Mouse (Mus musculus) adrenal gland, postnatal 14 days (tissue): ENCODE results near the gene Gnb5. TPM values are rescaled to one million over a fixed set of nuclear protein-coding genes. Genes with fewer than 3 reads are reported as not detected.

ENCODE experiments used
- DNase-seq: peaks from one replicate; pipeline ENCODE4 v3.0.0; 2021; ENCODE audit warnings: mixed read lengths
- total RNA-seq: library from RNA; stranded (reverse); gene quantifications from 2 replicates; pipeline ENCODE4 v1.2.3, GENCODE M21; 2021

The Gnb5 gene
- total RNA-seq, 1 experiment from 2014 or later, result 32.6 TPM

DNA sequence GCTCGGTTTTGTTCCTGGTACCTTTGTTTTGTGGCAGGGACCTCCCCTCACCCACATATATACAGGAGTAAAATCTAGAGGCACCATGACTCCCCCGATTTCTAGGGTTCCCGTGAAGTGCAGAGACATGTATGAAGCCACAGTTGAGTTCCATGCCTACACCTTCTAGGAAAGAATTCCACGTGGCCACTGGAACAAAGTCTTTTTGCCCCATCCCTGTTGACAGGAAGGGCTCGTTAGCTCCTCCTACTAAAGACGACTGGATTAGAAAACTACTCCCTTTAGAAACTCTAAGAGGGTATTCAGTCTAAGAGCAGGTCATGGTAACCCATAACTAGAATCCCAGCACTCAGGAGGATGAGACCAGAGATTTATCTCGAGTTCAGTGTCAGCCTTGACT lies 1.8 kb upstream of the Gnb5 start:
- no peak for DNase-seq

DNA sequence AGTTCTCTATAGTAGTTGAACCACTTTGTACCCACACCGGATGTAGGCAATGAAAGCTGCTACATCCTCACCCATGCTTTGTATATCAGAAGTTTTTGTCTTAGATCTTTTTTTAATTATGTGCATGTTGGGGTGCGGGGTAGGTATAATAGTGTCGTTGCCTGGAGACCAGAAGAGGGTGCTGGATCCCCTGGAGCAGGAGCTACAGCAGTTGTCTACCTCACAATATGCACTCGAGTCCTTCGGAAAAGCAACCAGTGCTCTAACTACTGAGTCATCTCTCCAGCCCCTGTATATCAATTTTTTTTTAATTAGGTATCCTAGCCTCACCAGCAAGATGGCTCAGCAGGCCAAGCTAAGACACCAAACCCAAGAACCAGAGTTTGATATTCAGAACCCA lies 927 bp downstream of the Gnb5 start:
- DNase-seq, result no peak

DNA sequence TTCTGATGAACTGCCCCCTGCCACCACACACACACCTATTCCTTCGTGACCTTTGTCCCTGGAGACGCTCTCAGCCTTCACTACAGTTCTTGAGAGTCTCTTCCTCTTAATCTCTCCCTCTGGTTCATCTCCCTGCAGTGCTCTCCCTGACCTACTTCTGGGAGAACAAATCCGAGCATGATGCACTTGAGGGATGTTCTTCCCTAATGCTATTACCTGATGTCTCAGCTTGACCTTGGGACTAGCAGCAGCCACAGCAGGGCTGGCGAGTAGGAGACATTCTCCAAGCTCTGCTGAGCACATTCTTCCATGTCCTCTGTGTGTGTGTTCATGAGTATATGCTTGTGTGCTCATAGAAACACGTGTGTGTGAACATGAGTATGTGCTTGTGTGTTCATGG lies 2.5 kb downstream of the Gnb5 start:
- DNase-seq, result no peak

DNA sequence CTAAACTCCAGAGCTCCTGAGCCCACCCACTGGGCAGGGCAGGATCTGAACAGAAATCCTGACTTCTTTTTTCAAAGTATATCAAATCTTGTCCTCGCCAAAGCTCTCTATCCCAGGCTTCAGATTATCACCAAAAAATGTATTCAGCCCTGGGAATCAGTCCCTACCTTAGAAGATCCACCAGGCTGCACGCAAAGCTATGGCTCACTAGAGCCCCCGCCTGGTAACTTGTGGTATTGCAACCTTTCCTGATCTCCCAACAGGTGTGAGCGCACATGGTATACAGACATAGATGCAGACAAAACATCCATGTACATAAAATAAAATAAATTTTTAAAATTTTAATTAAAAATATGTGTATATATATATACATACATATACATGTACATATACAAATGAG lies 5.9 kb downstream of the Gnb5 start:
- peak; percentile 83 for DNase-seq

DNA sequence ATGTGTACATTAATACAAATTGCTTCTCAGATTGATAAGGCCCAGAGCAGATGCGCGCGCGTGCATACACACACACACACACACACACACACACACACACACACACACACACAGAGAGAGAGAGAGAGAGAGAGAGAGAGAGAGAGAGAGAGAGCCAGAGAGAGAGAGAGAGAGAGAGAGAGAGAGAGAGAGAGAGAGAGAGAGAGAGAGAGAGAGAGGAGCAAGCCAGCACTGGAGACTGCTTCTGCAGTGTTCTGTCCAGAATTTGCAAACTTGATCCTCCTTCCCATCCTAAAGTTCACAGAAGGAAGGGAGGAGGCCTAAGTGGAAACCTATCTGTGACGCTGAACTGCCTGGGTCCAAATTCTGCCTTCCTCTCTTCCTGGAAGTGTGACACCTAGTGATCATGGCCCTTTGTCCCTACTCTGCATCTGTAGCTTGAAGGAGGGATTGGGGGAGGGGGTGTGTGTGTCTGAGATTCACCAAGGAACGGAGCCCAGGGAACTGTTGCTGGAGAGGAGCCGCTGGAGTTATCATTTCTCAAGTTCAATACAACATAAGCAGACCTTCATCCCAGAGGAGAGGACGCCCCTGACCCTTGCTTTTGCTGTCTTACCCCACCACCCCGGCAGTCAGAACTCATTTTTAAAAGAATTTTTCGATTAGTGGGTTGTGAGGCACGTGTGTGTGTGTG lies 7.2 kb downstream of the Gnb5 start:
- DNase-seq, result no peak

DNA sequence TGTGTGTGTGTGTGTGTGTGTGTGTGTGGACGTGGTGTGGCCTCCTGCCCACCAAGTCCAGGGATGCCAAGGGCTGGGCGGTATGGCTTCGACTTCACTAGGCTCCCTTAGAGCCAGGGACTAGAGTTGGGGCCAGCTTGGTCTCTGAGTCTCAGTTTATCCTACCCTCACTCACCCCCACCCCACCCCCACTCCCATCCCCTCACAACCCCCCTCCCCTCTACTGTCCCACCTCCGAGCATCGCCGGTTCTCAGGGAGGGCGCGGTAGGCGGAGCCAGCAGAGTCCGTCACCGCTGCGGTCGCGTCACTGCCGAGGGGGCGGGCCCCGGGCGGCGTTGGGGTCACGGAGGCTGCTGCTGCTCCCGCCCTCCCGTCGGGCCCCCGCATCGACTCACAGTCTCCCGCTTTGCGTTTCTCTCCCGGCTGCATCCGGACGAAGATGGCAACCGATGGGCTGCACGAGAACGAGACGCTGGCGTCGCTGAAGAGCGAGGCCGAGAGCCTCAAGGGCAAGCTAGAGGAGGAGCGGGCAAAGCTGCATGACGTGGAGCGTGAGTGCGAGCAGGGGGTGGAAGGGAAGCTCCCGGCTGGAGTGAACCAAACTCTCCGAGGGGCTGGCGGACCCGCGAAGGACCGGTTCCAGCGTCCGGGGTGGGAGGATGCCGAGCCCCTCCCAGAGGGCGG lies 7.9 kb downstream of the Gnb5 start:
- peak; percentile 90 for DNase-seq

DNA sequence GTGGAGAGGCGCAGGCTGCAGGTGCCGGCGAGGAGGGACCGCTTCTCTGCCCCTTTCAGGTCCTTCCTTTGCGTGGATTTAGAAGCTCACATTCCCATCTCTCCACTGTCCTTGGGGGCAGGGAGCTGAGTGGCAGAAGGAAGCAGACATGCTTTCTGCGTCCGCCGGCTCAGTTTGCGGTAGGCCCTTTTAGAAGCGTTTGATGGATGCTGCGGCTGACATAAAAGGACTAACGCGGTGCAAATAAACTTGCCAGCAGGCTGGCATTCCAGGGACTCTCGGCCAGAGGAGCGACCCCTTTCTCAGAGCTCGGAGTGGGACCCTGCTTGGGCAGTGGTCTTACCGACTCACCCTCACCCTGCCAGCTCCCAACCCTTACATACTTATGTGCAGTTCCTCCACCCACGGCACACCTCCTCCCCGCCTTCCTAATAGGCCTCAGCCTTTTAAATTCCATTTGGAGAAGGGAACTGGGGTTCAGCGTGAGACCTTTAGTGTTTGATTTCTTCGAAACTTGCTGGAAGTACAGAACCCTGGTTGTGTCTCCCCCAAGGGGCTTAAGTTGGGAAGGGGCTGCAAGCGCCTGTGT lies 8.5 kb downstream of the Gnb5 start:
- DNase-seq, result no peak

DNA sequence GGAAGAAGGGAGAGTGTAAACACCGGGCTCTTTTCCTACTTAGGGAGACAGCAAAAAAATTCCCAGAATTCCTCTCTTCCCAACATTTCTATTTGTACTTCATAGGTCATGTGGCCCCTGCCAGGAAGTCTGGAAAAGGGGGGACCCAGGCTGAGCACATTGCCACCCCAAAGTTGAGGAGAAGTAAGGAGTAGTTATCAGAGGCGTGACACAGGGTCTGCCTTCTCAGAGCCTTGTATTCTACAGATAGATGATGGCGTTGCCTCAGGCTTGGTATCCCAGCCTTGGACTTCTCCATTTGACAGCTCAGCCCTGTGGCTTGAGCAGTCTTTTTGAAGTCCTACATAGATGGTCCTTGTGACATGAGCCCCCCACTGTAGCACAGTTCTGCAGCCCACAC lies 9.2 kb downstream of the Gnb5 start:
- DNase-seq, result no peak

DNA sequence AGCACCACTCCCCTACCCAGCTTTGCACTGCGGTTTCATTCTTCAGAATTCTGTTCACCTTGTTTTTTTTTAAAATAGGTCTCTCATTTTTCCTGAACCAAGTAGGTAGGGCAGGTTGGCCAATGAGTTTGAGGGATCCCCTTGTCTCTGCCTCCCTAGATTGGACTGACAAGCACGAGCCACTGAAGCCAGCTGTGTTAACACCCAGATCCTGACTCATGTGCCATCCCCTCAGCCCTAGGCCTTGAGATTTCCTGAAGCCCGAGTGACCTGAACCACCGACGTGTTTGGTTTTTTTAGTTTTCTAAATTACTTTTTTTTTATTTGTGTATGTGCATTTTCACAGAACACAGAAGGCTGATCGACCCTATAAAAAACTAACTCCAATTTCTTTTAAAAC lies 10.7 kb downstream of the Gnb5 start:
- DNase-seq, result peak; percentile 51

DNA sequence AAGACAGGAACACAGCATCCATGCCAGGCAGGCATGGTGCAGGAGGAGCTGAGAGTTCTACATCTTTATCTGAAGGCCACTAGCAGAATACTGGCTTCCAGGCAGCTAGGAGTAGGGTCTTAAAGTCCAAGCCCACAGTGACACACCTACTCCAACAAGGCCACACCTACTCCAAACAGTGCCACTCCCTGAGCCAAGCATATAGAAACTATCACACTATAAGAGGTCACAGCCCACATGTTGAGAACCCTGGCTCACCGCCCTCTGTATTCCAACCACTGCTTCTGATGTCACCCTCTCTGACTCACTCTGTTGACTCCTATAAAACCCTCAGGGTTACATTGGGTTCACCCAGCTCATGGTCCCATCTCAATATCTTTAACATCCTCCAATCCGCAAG lies 12.1 kb downstream of the Gnb5 start:
- DNase-seq, result peak; percentile 53

DNA sequence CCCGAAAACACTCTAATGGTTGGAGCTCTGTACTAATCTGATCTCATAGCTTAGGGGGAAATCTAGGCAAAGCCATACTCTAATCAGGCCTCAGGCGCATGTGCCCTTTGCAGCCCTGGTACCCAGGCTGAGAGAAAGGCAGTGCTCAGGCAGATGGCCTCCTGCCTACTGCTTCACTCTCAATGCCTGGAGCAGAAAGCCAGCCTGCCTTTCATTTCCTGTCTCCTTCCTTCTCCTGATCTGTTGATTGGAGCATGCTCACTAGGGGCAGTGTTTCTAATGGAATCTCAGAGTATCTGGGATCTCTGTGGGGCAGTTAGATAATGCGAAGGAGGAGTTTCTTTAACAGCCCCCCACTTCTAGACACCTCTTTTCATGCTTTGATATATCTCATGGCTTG lies 13.3 kb downstream of the Gnb5 start:
- DNase-seq, result peak; percentile 30

DNA sequence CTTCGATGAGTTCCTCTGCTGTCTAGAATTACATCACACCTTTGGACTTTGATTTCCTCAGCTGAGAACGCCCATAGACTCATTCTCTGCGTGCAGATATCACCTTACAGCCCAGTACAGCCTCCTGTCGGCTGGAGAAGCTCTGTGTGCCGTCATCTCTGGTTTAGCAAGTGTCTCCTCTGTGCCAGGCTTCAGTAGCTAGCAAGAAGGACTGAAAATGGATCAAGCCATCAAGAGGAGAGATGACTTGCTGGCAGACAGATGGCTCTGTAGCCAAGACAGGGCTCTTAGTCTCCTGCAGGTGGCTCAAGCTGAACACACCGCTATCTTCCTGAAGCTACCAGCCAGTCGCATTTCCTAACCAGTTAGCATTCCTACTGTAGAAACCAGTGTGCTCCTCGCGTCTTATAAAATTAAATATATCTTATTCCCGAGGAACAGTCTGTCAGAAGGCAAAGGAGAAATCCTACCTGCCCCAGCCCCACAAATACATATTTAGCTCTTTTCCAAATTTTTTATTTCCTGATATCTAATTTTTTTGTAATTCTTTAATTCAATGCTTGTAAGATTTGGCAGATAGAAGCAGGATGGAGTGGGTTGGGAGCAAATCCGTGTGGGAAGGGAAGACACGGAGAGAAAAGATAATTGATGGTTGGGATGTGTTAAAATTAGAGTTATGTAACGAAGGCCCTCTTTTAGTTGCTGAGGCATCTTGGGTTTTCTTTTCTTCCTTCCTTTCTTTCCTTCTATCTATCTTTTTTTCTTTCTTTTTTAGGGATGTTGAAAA lies 16.2 kb downstream of the Gnb5 start:
- no peak for DNase-seq

DNA sequence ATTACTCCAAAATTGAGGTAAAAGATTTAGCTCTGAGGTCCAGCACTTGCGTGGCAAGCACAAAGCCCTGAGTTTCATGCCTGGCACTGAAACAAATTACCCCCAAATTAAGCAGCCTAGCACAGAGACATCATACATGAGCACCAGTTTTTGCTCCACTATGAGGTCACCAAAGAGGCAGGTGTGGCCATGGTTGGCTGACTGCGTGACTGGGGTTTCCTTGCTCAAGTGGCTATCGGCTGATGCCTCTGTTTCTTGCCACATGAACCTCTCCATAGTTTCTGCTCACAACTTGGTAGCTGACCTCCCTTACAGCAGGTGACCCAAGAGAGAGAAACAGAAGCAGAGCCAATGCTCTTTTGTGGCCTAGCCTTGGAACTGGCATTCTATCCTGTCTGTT lies 22.0 kb downstream of the Gnb5 start:
- DNase-seq, result no peak

DNA sequence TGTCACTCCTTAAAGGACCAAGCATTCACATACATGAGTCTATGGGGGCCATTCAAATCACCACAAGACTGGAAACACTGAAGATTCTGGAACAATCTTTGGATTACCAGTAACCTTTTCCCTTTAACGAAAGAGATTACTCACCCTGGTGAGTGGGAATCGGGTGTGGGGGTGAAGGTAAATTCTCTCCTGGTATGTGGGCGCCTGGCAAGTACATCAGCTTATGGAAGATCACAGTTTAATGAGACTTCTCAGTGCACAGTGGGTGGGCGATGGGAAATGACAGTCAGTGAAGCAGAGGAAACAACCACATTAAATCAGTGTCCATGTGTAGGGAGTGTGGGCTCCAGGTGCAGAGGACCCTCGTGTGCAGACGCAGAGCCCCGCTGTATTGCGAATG lies 24.7 kb downstream of the Gnb5 start:
- DNase-seq, result no peak

DNA sequence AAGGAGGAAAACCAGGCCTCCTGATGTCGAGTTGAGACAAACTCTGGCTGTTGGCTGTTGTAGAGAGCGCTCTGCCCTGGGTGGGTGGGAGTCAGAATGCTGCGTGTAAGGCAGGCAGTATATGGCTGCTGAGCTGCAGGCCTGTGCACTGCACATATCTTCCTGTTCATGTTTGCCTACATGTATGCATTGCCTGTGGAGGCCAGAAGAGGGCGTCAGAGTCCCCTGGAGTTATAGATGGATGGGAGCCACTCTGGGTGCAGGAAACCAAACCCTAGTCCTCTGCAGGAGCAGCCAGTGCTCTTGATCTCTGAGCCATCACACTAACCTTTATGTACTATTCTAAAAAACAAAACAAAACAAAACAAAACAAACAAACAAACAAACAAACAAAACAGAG lies 28.4 kb downstream of the Gnb5 start:
- DNase-seq, result no peak

DNA sequence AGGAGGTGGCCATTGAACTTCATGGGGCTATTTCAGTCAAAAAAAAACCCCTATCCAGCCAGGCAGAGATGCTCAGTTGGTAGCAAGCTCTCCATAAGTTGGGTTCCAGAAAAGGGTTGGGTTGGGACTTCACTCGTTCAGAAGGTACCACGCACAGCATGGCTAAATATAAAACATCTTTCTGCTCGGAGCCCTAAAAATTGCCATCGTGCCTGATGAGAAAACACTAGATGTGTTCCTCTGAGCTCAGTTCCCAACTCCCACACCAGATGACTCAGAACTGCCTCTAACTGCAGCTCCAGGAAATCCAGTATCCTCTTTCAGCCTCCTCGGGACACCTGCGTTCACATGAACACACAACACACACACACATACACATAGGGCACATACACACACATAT lies 31.9 kb downstream of the Gnb5 start:
- DNase-seq, result no peak

DNA sequence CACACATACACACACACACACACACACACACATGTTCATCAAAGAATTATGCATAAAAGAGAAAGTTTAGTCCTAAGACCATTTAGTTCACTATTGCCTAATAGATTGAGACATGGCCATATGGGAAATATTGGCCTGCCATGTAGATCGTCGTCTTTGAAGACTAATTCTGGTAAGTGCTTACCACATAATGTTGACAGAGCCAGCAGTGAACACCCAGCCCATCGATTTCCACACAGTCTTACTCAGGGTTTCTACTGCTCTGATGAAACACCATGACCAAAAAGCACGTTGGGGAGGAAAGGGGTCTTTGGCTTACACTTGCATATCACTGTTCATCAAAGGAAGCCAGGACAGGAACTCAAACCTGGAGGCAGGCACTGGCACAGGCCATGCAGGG lies 36.3 kb downstream of the Gnb5 start:
- no peak for DNase-seq

DNA sequence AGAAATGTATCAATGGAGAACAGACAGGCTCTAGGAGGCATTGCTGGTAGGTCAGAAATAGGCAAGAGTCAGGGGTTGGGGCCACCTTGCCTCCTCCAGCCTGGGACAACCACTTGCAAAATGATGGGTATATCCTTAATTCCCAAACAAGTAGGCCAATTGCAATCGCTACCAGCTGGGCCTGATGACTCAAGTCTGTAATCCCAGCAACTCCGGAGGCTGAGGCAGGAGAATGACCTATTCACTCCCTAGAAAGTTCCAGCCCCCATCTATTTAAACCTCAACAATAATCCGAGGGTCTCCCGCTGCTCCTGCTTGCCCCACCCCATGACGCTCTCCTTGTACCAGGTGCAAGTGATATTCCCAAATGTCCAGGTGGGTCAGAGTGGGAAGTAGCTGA lies 41.4 kb downstream of the Gnb5 start, which contains the start of gene Bcl2l10:
TSS of gene Bcl2l10 (plus strand) at position 301 of the 400 bp plus-strand sequence.
- DNase-seq, result no peak

DNA sequence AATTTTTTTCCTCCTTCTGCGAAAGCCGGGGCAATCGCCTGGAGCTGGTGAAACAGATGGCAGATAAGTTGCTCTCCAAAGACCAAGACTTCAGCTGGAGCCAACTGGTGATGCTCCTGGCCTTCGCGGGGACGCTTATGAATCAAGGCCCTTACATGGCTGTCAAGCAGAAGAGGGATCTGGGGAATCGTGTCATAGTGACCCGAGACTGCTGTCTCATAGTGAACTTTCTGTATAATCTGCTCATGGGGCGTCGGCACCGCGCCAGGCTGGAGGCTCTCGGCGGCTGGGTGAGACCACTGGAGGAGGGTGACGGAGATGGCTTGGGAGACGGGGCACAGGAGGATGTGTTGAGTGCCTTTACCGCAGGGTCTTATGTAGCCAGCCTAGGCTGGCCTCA lies 42.0 kb downstream of the Gnb5 start:
- peak; percentile 14 for DNase-seq

DNA sequence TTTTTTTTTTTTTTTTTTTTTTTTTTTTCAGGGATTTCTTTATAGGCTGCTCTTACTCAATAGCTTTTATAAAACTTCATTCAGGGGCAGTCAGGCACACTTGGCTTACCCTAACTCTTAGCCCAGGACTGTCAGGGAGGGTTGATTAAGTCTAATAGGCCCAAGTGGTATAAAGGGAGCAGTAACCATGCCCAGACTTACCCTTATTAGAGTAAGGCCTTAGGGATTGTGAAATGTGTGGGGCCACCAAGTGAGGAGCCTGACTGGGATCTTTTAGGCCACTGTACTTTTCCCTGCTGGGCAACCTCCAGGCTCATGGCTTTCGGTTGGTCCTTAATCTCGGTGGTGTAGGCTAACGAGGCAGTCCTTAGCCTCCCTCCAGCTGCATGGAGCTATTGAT lies 42.6 kb downstream of the Gnb5 start:
- DNase-seq, result peak; percentile 22

DNA sequence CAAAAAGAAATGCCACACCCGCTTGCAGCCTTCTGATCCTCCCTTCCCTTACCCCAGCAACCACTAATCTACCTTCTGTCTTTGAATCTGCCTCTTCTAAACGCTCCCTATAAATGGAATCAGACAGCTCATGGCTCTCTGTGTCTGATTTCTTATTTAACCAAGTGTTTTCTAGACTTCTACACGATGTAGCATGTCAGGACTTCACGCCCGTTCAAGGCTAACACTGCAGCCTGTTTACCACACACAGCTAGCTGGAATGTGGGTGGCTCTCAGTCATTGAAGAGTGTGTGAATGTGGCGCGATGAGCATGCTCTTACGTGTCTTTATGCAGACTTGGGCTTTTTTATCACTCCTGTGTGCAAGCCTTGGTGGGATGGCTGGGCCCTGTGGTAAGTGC lies 47.0 kb downstream of the Gnb5 start:
- no peak for DNase-seq

DNA sequence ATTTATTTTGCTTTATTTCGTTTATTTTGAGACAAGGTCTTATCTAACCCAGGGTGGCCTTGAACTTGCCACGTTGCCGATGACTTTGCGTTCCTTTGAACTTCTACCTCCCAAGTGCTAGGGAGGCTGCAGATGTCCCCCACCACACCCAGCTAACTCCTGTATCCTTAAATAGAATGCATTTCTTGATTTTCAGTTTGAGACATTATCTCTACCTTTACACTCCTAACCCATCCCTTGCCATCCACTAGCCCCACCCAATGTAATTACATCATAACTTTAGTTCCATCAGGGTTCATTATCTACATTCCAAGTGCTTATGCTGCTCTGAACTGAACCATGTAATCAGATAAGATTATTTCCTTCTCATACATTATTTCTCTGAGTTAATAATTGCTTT lies 49.7 kb downstream of the Gnb5 start:
- no peak for DNase-seq

DNA sequence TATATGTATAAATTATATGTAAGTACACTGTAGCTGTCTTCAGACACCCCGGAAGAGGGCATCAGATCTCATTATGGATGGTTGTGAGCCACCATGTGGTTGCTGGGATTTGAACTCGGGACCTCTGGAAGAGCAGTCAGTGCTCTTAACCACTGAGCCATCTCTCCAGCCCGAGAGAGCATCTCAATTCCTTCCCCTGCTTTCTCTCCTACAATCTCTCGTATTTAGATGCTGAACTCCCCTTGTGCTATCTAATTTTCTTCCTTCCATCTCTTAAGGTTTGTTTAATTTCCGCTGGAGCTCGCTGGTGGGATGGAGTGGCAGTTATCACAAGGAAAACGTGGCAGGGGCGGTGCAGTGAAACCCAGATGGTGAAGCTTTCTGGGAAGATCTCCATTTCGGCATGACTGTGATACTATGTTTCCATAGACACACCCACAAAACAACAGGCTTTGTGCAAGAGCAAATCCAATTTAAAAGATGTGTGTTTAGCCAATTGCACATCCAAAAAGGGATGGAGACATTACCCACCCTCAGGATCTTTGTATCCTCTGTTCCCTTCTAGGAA lies 51.1 kb downstream of the Gnb5 start:
- no peak for DNase-seq
